Mouse (Mus musculus) hindbrain, postnatal 0 days (tissue): Measurements from ENCODE around the gene Slc7a5. TPM values are rescaled to one million over a fixed set of nuclear protein-coding genes. Genes with fewer than 3 reads are reported as not detected.

Experiments used
- ATAC-seq: fragments of 200-750 bp; cut with Nextera tagmentation; 2 replicates; pipeline ENCODE4 v1.8.0; 2017; ENCODE audit warnings: mild to moderate bottlenecking, moderate TSS enrichment, moderate library complexity
- DNase-seq: peaks from one replicate; pipeline ENCODE4 v3.0.0-alpha.2; 2015; ENCODE audit warnings: low spot score
- H3K27ac ChIP-seq: fragments of 300-500 bp; sonication (generic); 2 replicates; pipeline ENCODE4 v1.5.1; 2014; ENCODE audit warnings: mild to moderate bottlenecking
- H3K27me3 ChIP-seq: fragments of 300-500 bp; sonication (generic); 2 replicates; pipeline ENCODE4 v1.6.1; 2014; ENCODE audit warnings: low read length, mixed read lengths; ENCODE audit not compliant: insufficient read depth
- H3K36me3 ChIP-seq: fragments of 300-500 bp; sonication (generic); 2 replicates; pipeline ENCODE4 v1.6.1; 2014; ENCODE audit warnings: low read length, mixed read lengths; ENCODE audit not compliant: insufficient read depth
- H3K4me1 ChIP-seq: fragments of 300-500 bp; sonication (generic); 2 replicates; pipeline ENCODE4 v1.6.1; 2014; ENCODE audit warnings: antibody characterized with exemption, low read length, mixed read lengths; ENCODE audit not compliant: insufficient read depth
- H3K4me2 ChIP-seq: fragments of 300-500 bp; sonication (generic); 2 replicates; pipeline ENCODE4 v1.6.1; 2014; ENCODE audit warnings: low read depth, mild to moderate bottlenecking, low read length, moderate library complexity, mixed read lengths
- H3K4me3 ChIP-seq: fragments of 300-500 bp; sonication (generic); 2 replicates; pipeline ENCODE4 v1.5.1; 2014; ENCODE audit warnings: low read length
- H3K9ac ChIP-seq: fragments of 300-500 bp; sonication (generic); replicated peaks from 2 replicates; pipeline ENCODE4 v1.6.1; 2014; ENCODE audit warnings: mild to moderate bottlenecking, low read length, moderate library complexity, mixed read lengths
- H3K9me3 ChIP-seq: fragments of 300-500 bp; sonication (generic); 2 replicates; pipeline ENCODE4 v1.6.1; 2016; ENCODE audit warnings: low read length, mixed read lengths
- CTCF ChIP-seq: IDR thresholded peaks from 2 replicates; pipeline ENCODE4 v1.5.1; 2016; ENCODE audit warnings: antibody characterized with exemption, control low read depth, low read depth
- WGBS: fragments of 180-500 bp; shearing (Covaris S2); extraction: QIAGEN DNeasy Blood & Tissue Kit; methylation state at CpG from one replicate; pipeline ENCODE4 v1.1.7; 2014; 5-methylcytosine and 5-hydroxymethylcytosine counted together
- polyA plus RNA-seq: library from polyadenylated mRNA; unstranded; fragments of >200 nt; fragmentation: Nextera tagmentation; extraction: Ambion mirVana; gene quantifications from 2 replicates; pipeline ENCODE4 v1.2.1, GENCODE M21; 2015
- total RNA-seq: library from RNA; depleted of rRNA; stranded (reverse); fragments of >200 nt; gene quantifications from 2 replicates; pipeline ENCODE4 v1.2.3, GENCODE M21; 2014

Gene Slc7a5
- total and polyA plus RNA-seq, 2 experiments from 2014 or later, result 72.1 to 148 TPM

- no peak for TF ChIP-seq CTCF
- DNase-seq (no peak), ATAC-seq (no peak)
- no peak overlapping the region for H3K27ac ChIP-seq
- H3K4me2 ChIP-seq, result no peak overlapping the region
- no peaks in the 10 kb centered on the region for H3K36me3 ChIP-seq
- no peaks in the 10 kb centered on the region for H3K4me1 ChIP-seq
- no peak overlapping the region for H3K4me3 ChIP-seq
- no peaks in the 10 kb centered on the region for H3K27me3 ChIP-seq
- H3K9ac ChIP-seq, result no peak overlapping the region
- WGBS, result 70% methylated on average over 8 of the region's 9 CpGs
- no peaks in the 10 kb centered on the region for H3K9me3 ChIP-seq
Observed at GRCm38 (mm10) chr8:121849303-121849702, 58.2 kb downstream of the Slc7a5 start.

DNA sequence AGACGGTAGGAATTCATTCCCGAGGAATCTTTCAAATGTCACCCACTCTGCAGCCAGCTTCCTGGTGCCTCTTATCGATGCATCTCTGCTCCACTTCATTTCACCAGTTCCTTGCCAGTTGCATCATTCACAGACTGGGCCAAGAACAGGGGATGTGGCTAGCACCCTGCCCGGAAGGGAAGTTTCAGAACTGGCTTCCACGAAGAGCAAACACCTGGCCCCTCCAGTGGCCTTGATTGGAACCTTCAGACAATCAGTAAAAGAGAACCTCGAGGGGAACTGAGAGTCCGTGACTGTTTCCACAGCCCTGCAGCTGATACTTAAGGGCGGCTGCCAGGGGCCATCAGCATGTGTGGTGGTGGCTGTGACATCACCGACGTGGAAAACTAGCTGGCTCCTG, 59.0 kb downstream of the Slc7a5 start:
- no peak for DNase-seq
- H3K9ac ChIP-seq, result no peak overlapping the region
- no peak overlapping the region for H3K4me2 ChIP-seq
- no peak overlapping the region for H3K4me3 ChIP-seq
- H3K36me3 ChIP-seq, result no peaks in the 10 kb centered on the region
- ATAC-seq, result no peak
- no peak for TF ChIP-seq CTCF
- 66% methylated on average over 10 of the region's 10 CpGs for WGBS
- no peaks in the 10 kb centered on the region for H3K4me1 ChIP-seq
- no peaks in the 10 kb centered on the region for H3K27me3 ChIP-seq
- H3K27ac ChIP-seq, result no peak overlapping the region
- H3K9me3 ChIP-seq, result no peaks in the 10 kb centered on the region

GRCm38 (mm10) chr8:121847987-121848386, 59.5 kb downstream of the Slc7a5 start:
- no peak overlapping the region for H3K27ac ChIP-seq
- no peaks in the 10 kb centered on the region for H3K36me3 ChIP-seq
- no peaks in the 10 kb centered on the region for H3K27me3 ChIP-seq
- ATAC-seq (no peak), DNase-seq (no peak)
- H3K4me3 ChIP-seq, result no peak overlapping the region
- no peaks in the 10 kb centered on the region for H3K9me3 ChIP-seq
- no peak overlapping the region for H3K4me2 ChIP-seq
- WGBS, result 69% methylated on average over 6 of the region's 6 CpGs
- H3K9ac ChIP-seq, result no peak overlapping the region
- no peak for TF ChIP-seq CTCF
- H3K4me1 ChIP-seq, result no peaks in the 10 kb centered on the region

GRCm38 (mm10) chr8:121847261-121847822, 60.2 kb downstream of the Slc7a5 start:
- WGBS, result 74% methylated on average over 10 of the region's 10 CpGs
- ATAC-seq (no peak), DNase-seq (no peak)
- Histone ChIP-seq H3K9me3 (no peaks in the 10 kb centered on the region), H3K4me3 (no peak overlapping the region), H3K36me3 (no peaks in the 10 kb centered on the region), H3K4me2 (no peak overlapping the region), H3K27ac (no peak overlapping the region), H3K4me1 (no peaks in the 10 kb centered on the region), H3K27me3 (no peaks in the 10 kb centered on the region), H3K9ac (no peak overlapping the region)
- no peak for TF ChIP-seq CTCF

- TF ChIP-seq CTCF, result no peak
- DNase-seq, result no peak
- no peaks in the 10 kb centered on the region for H3K9me3 ChIP-seq
- no peak overlapping the region for H3K4me3 ChIP-seq
- no peak overlapping the region for H3K27ac ChIP-seq
- H3K36me3 ChIP-seq, result no peaks in the 10 kb centered on the region
- no peaks in the 10 kb centered on the region for H3K27me3 ChIP-seq
- H3K9ac ChIP-seq, result no peak overlapping the region
- no peak overlapping the region for H3K4me2 ChIP-seq
- no peak for ATAC-seq
- no peaks in the 10 kb centered on the region for H3K4me1 ChIP-seq
Observed at GRCm38 (mm10) chr8:121846815-121847214, 60.7 kb downstream of the Slc7a5 start.

DNA sequence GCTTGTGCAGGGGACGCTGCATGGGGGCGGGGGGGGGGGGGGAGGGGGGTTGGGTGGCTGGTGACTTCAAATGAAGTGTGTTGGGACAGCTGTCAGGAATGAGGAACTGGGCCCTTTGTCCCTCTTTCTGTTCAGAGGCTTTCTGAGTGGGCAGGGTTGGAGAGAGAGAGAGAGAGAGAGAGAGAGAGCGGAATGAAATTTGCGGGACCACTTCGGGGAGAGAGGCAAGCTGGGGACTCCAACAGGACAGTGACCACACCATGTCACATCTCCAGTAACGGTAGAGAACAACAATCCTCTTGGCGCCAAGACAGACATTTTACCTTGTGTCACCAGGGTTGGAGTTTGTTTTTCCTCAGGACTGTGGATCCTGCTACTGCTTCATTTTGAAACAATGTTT, 62.7 kb downstream of the Slc7a5 start:
- Histone ChIP-seq H3K27ac (no peak overlapping the region), H3K36me3 (no peaks in the 10 kb centered on the region), H3K4me3 (no peak overlapping the region), H3K4me1 (no peaks in the 10 kb centered on the region), H3K27me3 (no peaks in the 10 kb centered on the region), H3K9ac (no peak overlapping the region), H3K4me2 (no peak overlapping the region), H3K9me3 (no peaks in the 10 kb centered on the region)
- DNase-seq (no peak), ATAC-seq (no peak)
- 35% methylated on average over 6 of the region's 7 CpGs for WGBS
- TF ChIP-seq CTCF, result no peak

GRCm38 (mm10) chr8:121843184-121843733, 64.2 kb downstream of the Slc7a5 start:
- 80% methylated on average over 3 of the region's 3 CpGs for whole genome bisulfite sequencing
- Histone ChIP-seq H3K9me3 (no peaks in the 10 kb centered on the region), H3K36me3 (no peaks in the 10 kb centered on the region), H3K4me1 (no peaks in the 10 kb centered on the region), H3K4me2 (no peak overlapping the region), H3K4me3 (no peak overlapping the region), H3K9ac (no peak overlapping the region), H3K27ac (no peak overlapping the region), H3K27me3 (no peaks in the 10 kb centered on the region)
- ATAC-seq (no peak), DNase-seq (no peak)
- no peak for TF ChIP-seq CTCF
